Mouse (Mus musculus) right cerebral cortex, postnatal 4 days (tissue): ENCODE data around the gene Chst15.
A peak's percentile ranks its signal among the peaks of the same experiment; 100 is the strongest.

Source experiments
- DNase-seq: peaks from one replicate; pipeline ENCODE4 v3.0.0-alpha.2; 2022

Chst15 gene

GRCm38 (mm10) chr7:132317036-132317541 lies at the start of gene Chst15:
TSS of gene Chst15 (minus strand) at chr7:132317228.
- DNase-seq, result peak; percentile 54

- DNase-seq, result no peak
Measured at GRCm38 (mm10) chr7:132365703-132366384, 48.8 kb upstream of the Chst15 start.

GRCm38 (mm10) chr7:132365111-132365510 lies 48.1 kb upstream of the Chst15 start:
- DNase-seq, result no peak

- no peak for DNase-seq
Measured at GRCm38 (mm10) chr7:132364506-132364905, 47.5 kb upstream of the Chst15 start.

GRCm38 (mm10) chr7:132360336-132360735 lies 43.3 kb upstream of the Chst15 start:
- no peak for DNase-seq

GRCm38 (mm10) chr7:132358709-132359108 lies 41.7 kb upstream of the Chst15 start:
- DNase-seq, result no peak

- DNase-seq, result no peak
Measured at GRCm38 (mm10) chr7:132358250-132358649, 41.2 kb upstream of the Chst15 start.

GRCm38 (mm10) chr7:132357841-132358237 lies 40.8 kb upstream of the Chst15 start:
- no peak for DNase-seq

- no peak for DNase-seq
Measured at GRCm38 (mm10) chr7:132356881-132357840, 40.1 kb upstream of the Chst15 start.

- DNase-seq, result no peak
Measured at GRCm38 (mm10) chr7:132356185-132356584, 39.2 kb upstream of the Chst15 start.

GRCm38 (mm10) chr7:132355767-132356166 lies 38.7 kb upstream of the Chst15 start:
- DNase-seq, result no peak

- DNase-seq, result no peak
Measured at GRCm38 (mm10) chr7:132349075-132349572, 32.1 kb upstream of the Chst15 start.

GRCm38 (mm10) chr7:132347273-132348045 lies 30.4 kb upstream of the Chst15 start:
- no peak for DNase-seq

GRCm38 (mm10) chr7:132345526-132346070 lies 28.6 kb upstream of the Chst15 start:
- DNase-seq, result no peak

- DNase-seq, result no peak
Measured at GRCm38 (mm10) chr7:132344606-132345005, 27.6 kb upstream of the Chst15 start.

GRCm38 (mm10) chr7:132343900-132344299 lies 26.9 kb upstream of the Chst15 start:
- DNase-seq, result no peak

GRCm38 (mm10) chr7:132343146-132343545 lies 26.1 kb upstream of the Chst15 start:
- no peak for DNase-seq

- no peak for DNase-seq
Measured at GRCm38 (mm10) chr7:132339041-132339839, 22.2 kb upstream of the Chst15 start.

- DNase-seq, result no peak
Measured at GRCm38 (mm10) chr7:132338350-132338749, 21.3 kb upstream of the Chst15 start.

GRCm38 (mm10) chr7:132337268-132337917 lies 20.4 kb upstream of the Chst15 start:
- no peak for DNase-seq

GRCm38 (mm10) chr7:132336781-132337180 lies 19.8 kb upstream of the Chst15 start:
- no peak for DNase-seq
